Mouse (Mus musculus): ENCODE results near the gene Rbp1. TPM values are rescaled to one million over a fixed set of nuclear protein-coding genes. Genes with fewer than 3 reads are reported as not detected.

The Rbp1 gene
- polyA plus RNA-seq (2012; ENCODE audit: low replicate concordance), result 0.16 and 0.49 TPM in 2 replicates

GRCm38 (mm10) chr9:98422656-98423055, at the start of gene Rbp1:
Gene Rbp1 (plus strand): TSS chr9:98422961.

GRCm38 (mm10) chr9:98485815-98486214, 63.1 kb downstream of the Rbp1 start, which contains the start of gene Rbp2:
Gene Rbp2 (plus strand): TSS chr9:98486115.

Other genes starting within 250 kb of the Rbp1 start
- 3.4 and 4.1 TPM in 2 replicates for gene Nmnat3, start 135.5 kb upstream of the Rbp1 start, polyA plus RNA-seq (2012; ENCODE audit: low replicate concordance)
- not detected in 2 replicates for gene Rbp2, start 63.2 kb downstream of the Rbp1 start, polyA plus RNA-seq (2012; ENCODE audit: low replicate concordance)
- 4.4 and 7.4 TPM in 2 replicates for gene Copb2, start 140.8 kb downstream of the Rbp1 start, polyA plus RNA-seq (2012; ENCODE audit: low replicate concordance)
- 8.3 and 10.7 TPM in 2 replicates for gene Mrps22, start 178.7 kb downstream of the Rbp1 start, polyA plus RNA-seq (2012; ENCODE audit: low replicate concordance)

All from hematopoietic multipotent progenitor cell, adult 10-12 weeks (in vitro differentiated cells).